Mouse (Mus musculus) midbrain, postnatal 0 days (tissue): ENCODE measurements around the gene Abhd16a. TPM values are rescaled to one million over a fixed set of nuclear protein-coding genes. Genes with fewer than 3 reads are reported as not detected.

Experiments used
- ATAC-seq: fragments of 200-750 bp; cut with Nextera tagmentation; 2 replicates; pipeline ENCODE4 v1.8.0; 2017; ENCODE audit warnings: moderate number of reproducible peaks, mild to moderate bottlenecking, moderate TSS enrichment, moderate library complexity; ENCODE audit not compliant: low FRiP score
- DNase-seq: peaks from one replicate; pipeline ENCODE4 v3.0.0-alpha.2; 2015; ENCODE audit warnings: low spot score
- H3K27ac ChIP-seq: fragments of 300-500 bp; sonication (generic); 2 replicates; pipeline ENCODE4 v1.5.1; 2014; ENCODE audit warnings: low read depth, mild to moderate bottlenecking, low read length, mixed read lengths
- H3K27me3 ChIP-seq: fragments of 300-500 bp; sonication (generic); 2 replicates; pipeline ENCODE4 v1.6.1; 2014; ENCODE audit warnings: low read length, control low read depth, mixed read lengths; ENCODE audit not compliant: insufficient read depth
- H3K36me3 ChIP-seq: fragments of 300-500 bp; sonication (generic); 2 replicates; pipeline ENCODE4 v1.6.1; 2014; ENCODE audit warnings: low read length, control low read depth, mixed read lengths; ENCODE audit not compliant: insufficient read depth
- H3K4me1 ChIP-seq: fragments of 300-500 bp; sonication (generic); 2 replicates; pipeline ENCODE4 v1.6.1; 2014; ENCODE audit warnings: mild to moderate bottlenecking, control low read depth, antibody characterized with exemption, low read length, mixed read lengths; ENCODE audit not compliant: insufficient read depth
- H3K4me2 ChIP-seq: fragments of 300-500 bp; sonication (generic); 2 replicates; pipeline ENCODE4 v1.6.1; 2014; ENCODE audit warnings: low read depth, mild to moderate bottlenecking, low read length, mixed read lengths; ENCODE audit not compliant: poor library complexity, severe bottlenecking
- H3K4me3 ChIP-seq: fragments of 300-500 bp; sonication (generic); 2 replicates; pipeline ENCODE4 v1.5.1; 2014; ENCODE audit warnings: low read depth, mild to moderate bottlenecking, low read length, moderate library complexity
- H3K9ac ChIP-seq: fragments of 300-500 bp; sonication (generic); replicated peaks from 2 replicates; pipeline ENCODE4 v1.6.1; 2014; ENCODE audit warnings: mild to moderate bottlenecking, low read length, moderate library complexity, mixed read lengths; ENCODE audit not compliant: poor library complexity, severe bottlenecking
- H3K9me3 ChIP-seq: fragments of 300-500 bp; sonication (generic); 2 replicates; pipeline ENCODE4 v1.6.1; 2016; ENCODE audit warnings: low read length, control low read depth
- CTCF ChIP-seq: IDR thresholded peaks from 2 replicates; pipeline ENCODE4 v1.5.1; 2016; ENCODE audit warnings: antibody characterized with exemption, mild to moderate bottlenecking
- WGBS: fragments of 180-500 bp; shearing (Covaris S2); extraction: QIAGEN DNeasy Blood & Tissue Kit; methylation state at CpG from one replicate; pipeline ENCODE4 v1.1.7; 2014; 5-methylcytosine and 5-hydroxymethylcytosine counted together
- polyA plus RNA-seq: library from polyadenylated mRNA; unstranded; fragments of >200 nt; fragmentation: Nextera tagmentation; extraction: Ambion mirVana; gene quantifications from 2 replicates; pipeline ENCODE4 v1.2.1, GENCODE M21; 2015
- total RNA-seq: library from RNA; depleted of rRNA; stranded (reverse); fragments of >200 nt; gene quantifications from 2 replicates; pipeline ENCODE4 v1.2.3, GENCODE M21; 2014

The Abhd16a gene
- total and polyA plus RNA-seq, 2 experiments from 2014 or later, result 98.9 to 122 TPM

DNA sequence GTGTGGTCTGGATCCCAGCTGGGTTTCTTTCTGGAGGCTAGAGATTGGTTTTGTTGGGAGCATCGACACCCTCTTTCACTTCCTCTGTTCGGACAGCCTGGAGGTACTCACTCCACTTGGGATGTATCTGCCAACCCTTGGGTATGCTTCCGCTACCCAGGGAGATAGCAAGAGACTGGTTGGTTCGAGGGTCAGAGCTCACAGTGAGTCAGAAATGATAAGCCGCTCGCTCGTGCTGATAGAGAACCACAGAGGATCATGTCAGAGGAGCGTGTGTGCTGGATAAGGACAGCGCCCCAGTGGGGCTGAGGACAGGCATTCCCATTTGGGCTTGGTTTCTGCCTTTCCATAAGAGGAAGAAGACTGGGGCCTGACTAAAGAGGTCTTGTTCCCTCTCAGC lies 9.3 kb upstream of the Abhd16a start:
- ATAC-seq (no peak), DNase-seq (no peak)
- H3K27me3 ChIP-seq, result no peaks in the 10 kb centered on the region
- TF ChIP-seq CTCF, result no peak
- no peak overlapping the region for H3K4me3 ChIP-seq
- H3K36me3 ChIP-seq, result no peaks in the 10 kb centered on the region
- no peaks in the 10 kb centered on the region for H3K4me1 ChIP-seq
- no peak overlapping the region for H3K4me2 ChIP-seq
- H3K27ac ChIP-seq, result no peak overlapping the region
- WGBS, result 62% methylated on average over 9 of the region's 9 CpGs
- no peaks in the 10 kb centered on the region for H3K9me3 ChIP-seq
- H3K9ac ChIP-seq, result no peak overlapping the region

DNA sequence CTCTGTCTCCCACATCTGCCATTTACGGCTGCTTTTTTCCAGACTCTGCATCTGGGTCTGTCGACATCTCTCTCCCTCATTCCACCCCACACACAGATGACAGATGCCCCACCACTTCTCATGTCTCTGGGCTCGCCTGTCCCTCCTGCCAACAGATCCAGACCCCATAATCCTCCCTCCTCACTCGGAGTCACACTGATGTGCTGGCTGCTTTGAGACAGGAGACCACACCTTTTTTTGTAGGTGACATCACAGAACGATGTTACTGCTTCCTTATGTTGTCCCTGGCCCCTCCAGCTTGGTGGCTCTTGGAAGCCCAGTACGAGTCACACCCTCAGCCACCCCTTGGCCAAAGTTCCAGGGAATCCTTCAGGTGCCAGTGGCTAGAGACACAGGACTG lies 8.8 kb upstream of the Abhd16a start:
- no peaks in the 10 kb centered on the region for H3K9me3 ChIP-seq
- DNase-seq, result no peak
- H3K4me2 ChIP-seq, result no peak overlapping the region
- H3K27ac ChIP-seq, result no peak overlapping the region
- 70% methylated on average over 6 of the region's 6 CpGs for WGBS
- H3K4me3 ChIP-seq, result no peak overlapping the region
- H3K4me1 ChIP-seq, result no peaks in the 10 kb centered on the region
- H3K36me3 ChIP-seq, result no peaks in the 10 kb centered on the region
- no peak for ATAC-seq
- no peak for TF ChIP-seq CTCF
- no peaks in the 10 kb centered on the region for H3K27me3 ChIP-seq
- H3K9ac ChIP-seq, result no peak overlapping the region

DNA sequence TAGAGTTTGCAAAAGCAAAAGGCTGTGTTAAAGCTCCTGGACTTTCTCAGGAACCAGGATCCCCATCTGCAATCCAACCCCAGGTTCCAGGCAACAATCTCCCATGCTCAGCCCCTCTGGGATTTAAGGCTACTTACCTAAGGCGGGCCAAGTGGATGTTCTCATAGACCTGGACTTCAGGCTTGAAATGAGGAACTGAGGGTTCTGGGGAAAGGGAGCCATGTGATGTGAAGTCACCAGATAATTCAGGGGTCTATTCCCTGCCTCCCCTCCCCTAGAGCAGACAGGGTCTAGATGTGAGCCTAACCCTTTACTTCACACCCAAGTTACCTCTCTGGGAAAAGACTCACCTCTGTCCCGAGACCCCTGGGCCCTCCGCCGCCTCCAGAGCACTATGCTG lies 8.4 kb upstream of the Abhd16a start:
- ATAC-seq (no peak), DNase-seq (no peak)
- Histone ChIP-seq H3K27ac (no peak overlapping the region), H3K4me2 (no peak overlapping the region), H3K9ac (no peak overlapping the region), H3K36me3 (no peaks in the 10 kb centered on the region), H3K9me3 (no peaks in the 10 kb centered on the region), H3K4me1 (no peaks in the 10 kb centered on the region), H3K4me3 (no peak overlapping the region), H3K27me3 (no peaks in the 10 kb centered on the region)
- 81% methylated on average over 4 of the region's 4 CpGs for WGBS
- no peak for TF ChIP-seq CTCF

DNA sequence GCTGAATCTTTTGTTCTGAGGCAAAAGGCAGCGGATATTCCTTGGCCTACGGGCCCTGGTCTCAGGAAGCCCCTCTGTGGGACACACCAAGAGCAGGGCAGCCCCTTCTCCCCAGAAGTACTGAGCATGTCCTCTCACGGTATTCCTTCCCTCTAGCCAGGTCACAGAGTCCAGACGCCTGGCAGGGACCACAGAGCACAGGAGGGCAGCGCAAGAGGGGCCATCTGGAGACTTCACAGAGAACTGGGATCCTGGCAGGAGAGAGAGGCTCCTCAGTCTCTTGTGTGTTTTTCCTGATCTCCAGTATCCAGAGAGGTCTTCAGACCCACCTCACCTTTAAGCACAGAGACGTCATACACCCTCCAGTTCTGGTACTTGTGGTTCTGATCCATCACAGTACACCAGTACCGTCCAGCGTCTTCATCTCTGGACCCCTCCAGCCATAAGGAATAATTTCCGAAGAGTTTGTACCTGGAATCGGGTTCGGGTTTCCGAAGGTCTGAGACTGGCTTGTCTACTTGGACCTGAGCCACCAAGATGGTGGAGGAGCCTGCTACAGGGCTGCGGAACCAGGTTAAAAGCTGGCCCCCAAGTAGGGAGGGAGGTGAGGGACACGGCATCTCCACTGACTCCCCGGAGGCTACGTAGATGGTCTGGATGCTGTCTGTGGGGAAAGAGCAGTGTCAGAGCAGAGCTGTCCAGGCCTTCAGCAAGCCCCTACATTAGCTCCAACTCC lies 6.1 kb upstream of the Abhd16a start:
- H3K27me3 ChIP-seq, result no peaks in the 10 kb centered on the region
- TF ChIP-seq CTCF, result no peak
- H3K9me3 ChIP-seq, result no peaks in the 10 kb centered on the region
- no peaks in the 10 kb centered on the region for H3K4me1 ChIP-seq
- no peak overlapping the region for H3K4me3 ChIP-seq
- no peak overlapping the region for H3K4me2 ChIP-seq
- DNase-seq (no peak), ATAC-seq (no peak)
- H3K9ac ChIP-seq, result no peak overlapping the region
- 87% methylated on average over 16 of the region's 16 CpGs for WGBS
- no peaks in the 10 kb centered on the region for H3K36me3 ChIP-seq
- H3K27ac ChIP-seq, result no peak overlapping the region

DNA sequence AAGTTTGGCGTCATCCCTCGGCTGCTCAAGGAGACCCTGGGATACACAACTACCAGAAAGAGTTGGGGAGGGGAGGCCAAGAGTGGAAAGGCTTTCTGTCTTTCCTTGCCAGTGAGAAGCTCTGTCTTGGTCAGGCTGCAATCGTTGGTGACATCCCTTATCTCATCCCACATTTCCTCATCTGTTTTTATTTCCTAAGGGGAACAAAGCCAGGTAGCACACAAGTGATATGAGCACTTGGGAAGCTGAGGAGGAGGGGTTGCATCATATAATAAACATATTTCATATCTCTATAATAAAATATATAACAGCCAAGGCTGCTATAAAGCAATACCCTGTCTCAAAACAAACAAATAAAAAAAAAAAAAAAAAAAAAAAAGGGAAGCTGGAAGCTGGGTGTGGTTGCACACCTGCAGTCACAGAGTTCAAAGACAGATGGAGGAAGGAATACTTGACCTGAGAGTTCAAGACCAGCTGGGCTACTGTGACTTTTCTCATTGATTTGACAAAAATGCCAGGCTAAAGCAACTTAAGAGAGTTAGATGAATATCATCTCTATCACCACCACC lies 5.0 kb upstream of the Abhd16a start:
- Histone ChIP-seq H3K27me3 (no peaks in the 10 kb centered on the region), H3K9ac (no peak overlapping the region), H3K4me1 (no peaks in the 10 kb centered on the region), H3K36me3 (no peaks in the 10 kb centered on the region), H3K9me3 (no peaks in the 10 kb centered on the region), H3K27ac (no peak overlapping the region), H3K4me3 (no peak overlapping the region), H3K4me2 (no peak overlapping the region)
- DNase-seq (no peak), ATAC-seq (no peak)
- 72% methylated on average over 3 of the region's 3 CpGs for WGBS
- TF ChIP-seq CTCF, result no peak

- DNase-seq (no peak), ATAC-seq (no peak)
- no peaks in the 10 kb centered on the region for H3K9me3 ChIP-seq
- H3K4me2 ChIP-seq, result no peak within 1 kb of the TSS
- no peaks in the 10 kb centered on the region for H3K36me3 ChIP-seq
- H3K9ac ChIP-seq, result no peak within 1 kb of the TSS
- 84% methylated on average over 7 of the region's 7 CpGs for WGBS
- no peak for TF ChIP-seq CTCF
- no peak within 1 kb of the TSS for H3K4me3 ChIP-seq
- 0 out of 2 replicates have a peak, but pooled peaks cover 4% of the 10 kb centered on the region for H3K4me1 ChIP-seq
- H3K27ac ChIP-seq, result no peak within 1 kb of the TSS
- no peaks in the 10 kb centered on the region for H3K27me3 ChIP-seq
Observed at GRCm38 (mm10) chr17:35085208-35085865, 3.7 kb upstream of the Abhd16a start, which contains the start of gene Ly6g6f. TSS of gene Ly6g6f (minus strand) at chr17:35085610.
